Mouse (Mus musculus): ENCODE measurements around the gene Zfp110. TPM values are rescaled to one million over a fixed set of nuclear protein-coding genes. Genes with fewer than 3 reads are reported as not detected.

Gene Zfp110
- total and polyA plus RNA-seq, 2 experiments from 2014 or later, result 15.9 to 20.5 TPM

DNA sequence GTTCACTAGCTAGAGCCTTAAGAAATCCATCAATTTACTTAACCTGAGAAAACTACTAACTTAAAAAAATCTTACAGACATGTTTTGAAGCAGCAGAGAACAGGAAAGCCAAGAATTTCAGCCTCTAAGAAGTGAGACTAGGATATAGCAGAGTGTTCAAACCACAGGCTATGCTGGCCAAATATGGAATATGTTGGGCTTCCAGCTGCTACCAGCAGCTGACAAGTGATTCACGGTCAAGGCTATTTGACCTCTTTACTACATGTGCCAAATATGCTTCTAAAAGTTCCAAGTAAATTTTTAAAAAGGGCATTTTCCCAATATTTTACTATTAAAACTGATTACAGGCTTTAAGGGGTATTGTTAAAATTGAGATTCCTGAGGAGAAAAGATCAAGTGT lies 35.0 kb upstream of the Zfp110 start:
- no peak for TF ChIP-seq CTCF (IDR thresholded peaks at IDR 0.05; ENCODE audit: low read depth)
- TF ChIP-seq EP300 (IDR thresholded peaks at IDR 0.05; ENCODE audit: low read depth), result no peak
- Histone ChIP-seq H3K27me3 (ENCODE audit: control insufficient read depth, insufficient read depth, low read length) (no peaks in the 10 kb centered on the region), H3K9ac (replicated peaks; ENCODE audit: low read depth, low read length) (no peak overlapping the region), H3K36me3 (replicated peaks; ENCODE audit: control insufficient read depth, insufficient read depth, low read length) (peaks cover 7% of the 10 kb centered on the region; the same call in 1 of the 2 replicates), H3K4me2 (ENCODE audit: low read depth, low read length) (no peak overlapping the region), H3K27ac (ENCODE audit: low read depth) (peak overlapping the region; percentile 52), H3K4me1 (ENCODE audit: control insufficient read depth, insufficient read depth) (peaks cover 6% of the 10 kb centered on the region; the same call in 1 of the 2 replicates), H3K4me3 (ENCODE audit: low read depth, low read length) (no peak overlapping the region), H3K9me3 (replicated peaks; ENCODE audit: control insufficient read depth, low read length) (peaks cover 12% of the 10 kb centered on the region)
- WGBS, result 32% methylated on average over 1 of the region's 1 CpGs
- DNase-seq (ENCODE audit: low spot score), result peak; percentile 27
- no peak for ATAC-seq (ENCODE audit: insufficient read depth, low read depth)

DNA sequence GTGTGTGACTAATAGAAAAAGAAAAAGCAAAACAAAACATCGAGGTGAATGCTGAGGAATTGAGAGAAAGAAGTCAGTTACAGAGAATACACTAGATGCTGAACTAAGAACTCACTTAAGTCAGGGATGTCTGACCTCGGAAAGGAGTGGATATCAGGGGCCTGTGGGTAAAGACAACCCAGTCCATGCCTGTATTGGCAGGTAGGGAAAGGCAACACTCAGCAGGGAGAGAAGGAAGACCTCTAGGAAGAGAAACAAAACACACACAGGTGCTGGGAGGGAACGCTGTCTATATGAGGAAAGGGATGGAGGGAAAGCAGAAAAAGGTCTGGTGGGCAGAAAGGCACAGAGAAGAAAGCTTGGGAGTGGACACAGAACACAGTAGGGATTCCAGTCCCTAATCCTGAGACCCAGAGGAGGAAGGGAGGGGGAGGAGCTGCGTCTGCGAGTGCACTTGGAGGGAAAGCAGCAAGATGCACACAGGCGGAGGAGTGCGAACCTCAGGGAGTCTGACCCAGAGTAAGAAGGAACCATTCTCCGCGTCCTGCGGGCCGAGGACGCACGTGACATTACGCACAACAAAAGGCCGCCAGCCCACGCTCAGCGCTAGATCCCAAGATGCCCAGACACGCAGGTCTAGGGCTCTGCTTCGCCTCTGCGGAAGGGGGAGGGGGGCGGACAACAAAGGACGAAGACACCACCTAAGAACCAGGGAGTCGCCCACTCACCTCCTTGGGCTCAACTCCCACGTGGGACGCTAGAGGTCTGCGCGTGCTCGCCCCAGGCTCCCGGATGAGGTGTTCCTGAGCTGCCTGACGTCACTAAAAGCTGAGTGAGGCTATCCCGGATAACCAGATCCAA lies 31.5 kb upstream of the Zfp110 start, which contains the start of gene Zscan18:
Zscan18 (minus strand) TSS at position 770 of the 861 bp plus-strand sequence.
- Histone ChIP-seq H3K36me3 (replicated peaks; ENCODE audit: control insufficient read depth, insufficient read depth, low read length) (peaks cover 21% of the 10 kb centered on the region), H3K4me2 (ENCODE audit: low read depth, low read length) (peak within 1 kb of the TSS; percentile 92), H3K9ac (replicated peaks; ENCODE audit: low read depth, low read length) (peak within 1 kb of the TSS; percentile 78), H3K4me3 (ENCODE audit: low read depth, low read length) (peak within 1 kb of the TSS; percentile 60), H3K27me3 (ENCODE audit: control insufficient read depth, insufficient read depth, low read length) (no peaks in the 10 kb centered on the region), H3K4me1 (ENCODE audit: control insufficient read depth, insufficient read depth) (peaks cover 6% of the 10 kb centered on the region; the same call in 1 of the 2 replicates), H3K9me3 (replicated peaks; ENCODE audit: control insufficient read depth, low read length) (peaks cover 3% of the 10 kb centered on the region), H3K27ac (ENCODE audit: low read depth) (peak within 1 kb of the TSS; percentile 56)
- peak; percentile 94 for ATAC-seq (ENCODE audit: insufficient read depth, low read depth)
- DNase-seq (ENCODE audit: low spot score), result peak; percentile 86
- no peak for TF ChIP-seq CTCF (IDR thresholded peaks at IDR 0.05; ENCODE audit: low read depth)
- no peak for TF ChIP-seq EP300 (IDR thresholded peaks at IDR 0.05; ENCODE audit: low read depth)
- WGBS, result 4% methylated on average over 31 of the region's 31 CpGs

DNA sequence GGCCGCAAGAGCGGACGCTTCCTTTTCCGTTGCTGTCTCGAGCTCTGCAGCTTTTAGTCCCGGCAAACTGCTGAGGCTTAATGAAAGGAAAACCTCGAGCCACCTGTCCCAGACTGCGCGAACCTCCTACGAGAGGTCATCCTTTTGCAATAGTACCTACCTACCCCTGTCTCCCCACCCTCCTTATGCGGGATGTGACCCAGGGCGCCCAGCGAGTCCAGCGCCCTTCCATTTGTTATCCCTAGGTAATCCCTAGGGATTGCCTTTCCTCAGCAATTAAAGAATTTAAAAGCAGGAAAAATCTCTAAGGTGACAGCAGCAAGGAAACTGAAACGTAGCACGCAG lies 30.9 kb upstream of the Zfp110 start:
- ATAC-seq (ENCODE audit: insufficient read depth, low read depth) (no peak), DNase-seq (ENCODE audit: low spot score) (peak; percentile 22)
- 0 out of 2 replicates have a peak, but pooled peaks have one; percentile 47 for TF ChIP-seq EP300 (IDR thresholded peaks at IDR 0.05; ENCODE audit: low read depth)
- TF ChIP-seq CTCF (IDR thresholded peaks at IDR 0.05; ENCODE audit: low read depth), result no peak
- Histone ChIP-seq H3K4me1 (ENCODE audit: control insufficient read depth, insufficient read depth) (peaks cover 6% of the 10 kb centered on the region; the same call in 1 of the 2 replicates), H3K27ac (ENCODE audit: low read depth) (peak overlapping the region; percentile 56), H3K4me3 (ENCODE audit: low read depth, low read length) (peak overlapping the region; percentile 60), H3K9ac (replicated peaks; ENCODE audit: low read depth, low read length) (peak overlapping the region; percentile 78), H3K27me3 (ENCODE audit: control insufficient read depth, insufficient read depth, low read length) (no peaks in the 10 kb centered on the region), H3K4me2 (ENCODE audit: low read depth, low read length) (peak overlapping the region; percentile 92), H3K9me3 (replicated peaks; ENCODE audit: control insufficient read depth, low read length) (0 out of 2 replicates have a peak, but pooled peaks cover 3% of the 10 kb centered on the region), H3K36me3 (replicated peaks; ENCODE audit: control insufficient read depth, insufficient read depth, low read length) (peaks cover 23% of the 10 kb centered on the region)
- WGBS, result under 1% methylated on average over 16 of the region's 16 CpGs

DNA sequence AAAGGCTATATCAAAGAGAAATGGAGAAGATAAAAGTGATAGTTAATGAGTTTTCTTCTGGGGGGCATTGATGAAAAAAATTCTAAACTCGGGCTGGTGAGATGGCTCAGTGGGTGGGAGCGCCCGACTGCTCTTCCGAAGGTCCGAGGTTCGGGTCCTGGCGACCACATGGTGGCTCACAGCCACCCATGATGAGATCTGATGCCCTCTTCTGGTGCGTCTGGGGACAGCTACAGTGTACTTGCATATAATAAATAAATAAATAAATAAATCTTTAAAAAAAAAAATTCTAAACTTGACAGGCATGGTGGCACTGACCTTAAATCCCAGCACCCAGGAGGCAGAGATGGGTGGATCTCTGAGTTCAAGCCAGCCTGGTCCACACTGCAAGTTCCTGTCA lies 19.0 kb upstream of the Zfp110 start:
- Histone ChIP-seq H3K27me3 (ENCODE audit: control insufficient read depth, insufficient read depth, low read length) (no peaks in the 10 kb centered on the region), H3K4me1 (ENCODE audit: control insufficient read depth, insufficient read depth) (peaks cover 8% of the 10 kb centered on the region), H3K4me3 (ENCODE audit: low read depth, low read length) (no peak overlapping the region), H3K27ac (ENCODE audit: low read depth) (no peak overlapping the region), H3K36me3 (replicated peaks; ENCODE audit: control insufficient read depth, insufficient read depth, low read length) (peaks cover 37% of the 10 kb centered on the region), H3K4me2 (ENCODE audit: low read depth, low read length) (no peak overlapping the region), H3K9ac (replicated peaks; ENCODE audit: low read depth, low read length) (no peak overlapping the region), H3K9me3 (replicated peaks; ENCODE audit: control insufficient read depth, low read length) (peaks cover 29% of the 10 kb centered on the region)
- ATAC-seq (ENCODE audit: insufficient read depth, low read depth), result no peak
- TF ChIP-seq EP300 (IDR thresholded peaks at IDR 0.05; ENCODE audit: low read depth), result no peak
- TF ChIP-seq CTCF (IDR thresholded peaks at IDR 0.05; ENCODE audit: low read depth), result no peak
- WGBS, result 99% methylated on average over 8 of the region's 8 CpGs
- no peak for DNase-seq (ENCODE audit: low spot score)

DNA sequence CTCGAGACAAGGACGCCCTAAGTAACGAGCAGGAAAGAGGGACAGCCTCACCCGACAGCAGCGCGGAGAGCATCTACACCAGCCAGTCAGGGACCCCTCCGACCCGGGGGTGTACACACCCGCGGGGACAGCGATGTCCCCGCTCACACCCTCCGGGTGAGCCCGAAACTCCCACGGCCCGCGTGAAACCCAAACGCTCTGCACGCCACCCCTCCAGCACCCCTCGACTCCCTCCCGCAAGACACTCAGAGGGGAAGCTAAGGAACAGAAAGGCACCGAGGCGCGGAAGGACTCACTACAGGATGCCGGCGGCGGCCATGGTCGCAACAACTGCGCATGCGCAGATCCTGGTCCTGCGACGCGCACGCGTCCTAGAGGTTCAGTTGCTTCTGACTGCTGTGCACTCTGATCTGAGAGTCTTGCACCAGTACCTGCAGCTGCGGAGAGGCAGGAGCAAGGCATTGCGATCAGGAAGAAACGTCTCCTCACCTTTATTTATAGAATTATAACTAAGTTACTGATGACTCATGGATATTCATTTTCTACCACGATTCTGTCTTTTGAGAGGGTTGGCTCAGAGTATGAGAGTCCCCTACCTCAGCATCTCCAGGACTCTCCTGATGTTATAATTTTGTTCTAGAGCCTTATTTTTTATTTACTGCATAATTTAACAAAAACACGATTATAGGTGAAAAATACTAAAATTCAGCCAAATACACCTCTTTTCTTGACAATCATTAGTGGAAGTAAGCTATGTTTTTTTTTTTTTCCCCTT lies 15.9 kb upstream of the Zfp110 start, which contains the start of gene Zfp329:
Zfp329 (minus strand) TSS at position 338 of the 775 bp plus-strand sequence.
- Histone ChIP-seq H3K27me3 (ENCODE audit: control insufficient read depth, insufficient read depth, low read length) (no peaks in the 10 kb centered on the region), H3K4me1 (ENCODE audit: control insufficient read depth, insufficient read depth) (peaks cover 8% of the 10 kb centered on the region), H3K27ac (ENCODE audit: low read depth) (peak within 1 kb of the TSS; percentile 72), H3K4me2 (ENCODE audit: low read depth, low read length) (peak within 1 kb of the TSS; percentile 76), H3K4me3 (ENCODE audit: low read depth, low read length) (peak within 1 kb of the TSS; percentile 92), H3K9me3 (replicated peaks; ENCODE audit: control insufficient read depth, low read length) (peaks cover 15% of the 10 kb centered on the region), H3K9ac (replicated peaks; ENCODE audit: low read depth, low read length) (peak within 1 kb of the TSS; percentile 86), H3K36me3 (replicated peaks; ENCODE audit: control insufficient read depth, insufficient read depth, low read length) (peaks cover 13% of the 10 kb centered on the region)
- peak; percentile 97 for ATAC-seq (ENCODE audit: insufficient read depth, low read depth)
- WGBS, result under 1% methylated on average over 40 of the region's 40 CpGs
- peak; percentile 91 for DNase-seq (ENCODE audit: low spot score)
- TF ChIP-seq CTCF (IDR thresholded peaks at IDR 0.05; ENCODE audit: low read depth), result no peak
- TF ChIP-seq EP300 (IDR thresholded peaks at IDR 0.05; ENCODE audit: low read depth), result no peak

Data from heart, postnatal 0 days (tissue).